Mouse (Mus musculus) erythroblast, adult 5-6 weeks (primary cell): Measurements from ENCODE around the gene Scn7a. TPM values are rescaled to one million over a fixed set of nuclear protein-coding genes. Genes with fewer than 3 reads are reported as not detected.

Experiments
- ATAC-seq: replicated peaks from 2 replicates; pipeline ENCODE4 v1.8.0; 2016; ENCODE audit warnings: moderate number of reproducible peaks, mild to moderate bottlenecking, moderate TSS enrichment, inconsistent platforms; ENCODE audit not compliant: poor library complexity, low FRiP score, severe bottlenecking
- total RNA-seq, 2 experiments: library from RNA; stranded (forward) in 1 of 2; stranded (reverse) in 1 of 2; fragments of 150-400 nt in 1 of 2; fragments of 200-764, 138-1000 nt in 1 of 2; gene quantifications; 2 replicates each; pipeline versions ENCODE4 v1.2.3 to v1.2.4; 2015 to 2017; ENCODE audit warnings: low replicate concordance in 2 of 2

Gene Scn7a
- total RNA-seq (2015; ENCODE audit: low replicate concordance) = not detected in 2 replicates
- under 0.01 TPM in 1 of 2 replicates, not detected in the other for total RNA-seq (2017; ENCODE audit: low replicate concordance)

- ATAC-seq = no peak
Measured at GRCm38 (mm10) chr2:66784765-66785164, at the start of gene Scn7a. Gene Scn7a, minus strand, starts transcription at chr2:66784914.

DNA sequence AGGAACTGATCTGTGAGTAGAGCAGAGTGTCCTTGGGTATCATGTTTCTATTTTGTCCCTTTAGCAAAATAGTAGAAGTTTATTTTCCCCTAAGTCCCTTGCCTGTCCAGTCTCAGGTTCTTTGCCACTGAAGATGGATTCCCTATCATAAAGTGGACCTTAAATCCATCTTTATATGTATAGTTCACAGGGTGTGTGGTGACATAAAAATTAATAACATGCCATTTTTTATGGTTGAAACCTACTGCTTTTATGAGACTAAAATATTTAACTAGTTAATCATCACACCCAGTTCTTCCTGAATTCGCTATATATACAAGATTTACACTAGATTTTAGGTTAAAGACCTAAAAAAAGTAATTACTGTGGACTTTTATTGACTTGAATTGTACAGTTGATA, 43.0 kb upstream of the Scn7a start:
- ATAC-seq = no peak

GRCm38 (mm10) chr2:66819862-66820559, 35.3 kb upstream of the Scn7a start:
- no peak for ATAC-seq

DNA sequence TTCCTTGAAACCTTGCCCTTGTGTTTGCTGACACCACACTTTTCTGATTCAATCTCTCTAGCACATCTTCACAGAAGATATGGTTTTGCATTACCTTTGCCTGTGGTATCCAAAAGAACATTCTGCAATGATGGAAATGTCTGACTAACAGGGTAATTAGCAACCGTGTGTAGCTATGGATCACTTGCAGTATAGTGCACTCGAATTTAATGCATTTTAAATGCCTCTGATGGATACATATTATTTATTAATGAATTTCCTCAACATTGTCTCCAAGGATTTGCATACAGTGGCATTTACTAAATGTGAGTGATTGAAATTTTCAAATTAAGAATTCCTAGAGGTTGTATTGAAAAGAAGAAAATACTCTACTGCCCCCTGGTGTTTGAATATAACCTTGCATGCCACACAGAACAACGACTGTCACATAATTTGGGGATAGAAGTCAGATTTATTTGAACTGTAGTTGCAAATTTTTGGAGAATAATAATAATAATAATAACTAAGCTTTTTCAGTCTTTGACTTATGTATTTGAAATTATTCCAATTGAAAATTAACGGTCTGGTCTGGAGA, 15.0 kb upstream of the Scn7a start:
- ATAC-seq = no peak

DNA sequence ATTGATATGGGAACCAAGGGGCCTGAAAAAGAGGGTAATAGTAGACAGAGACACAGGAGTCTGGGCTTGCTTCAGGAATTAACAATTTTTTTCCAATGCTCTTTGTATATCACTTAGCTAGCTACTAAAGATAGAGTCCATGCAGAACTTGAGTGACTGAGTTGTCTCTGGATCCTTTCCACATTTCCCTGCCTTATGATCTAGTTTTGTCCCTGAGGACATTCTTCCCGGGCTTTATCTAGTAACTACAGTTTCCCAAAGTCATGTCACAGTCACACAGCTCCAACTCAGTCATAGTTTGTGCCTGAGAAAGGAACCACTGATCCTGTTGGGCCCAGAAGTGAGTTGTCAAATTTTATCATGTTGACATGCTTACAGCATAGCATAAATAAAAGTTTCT, 12.8 kb upstream of the Scn7a start:
- ATAC-seq = no peak

- no peak for ATAC-seq
Measured at GRCm38 (mm10) chr2:66791629-66792028, 6.9 kb upstream of the Scn7a start.

GRCm38 (mm10) chr2:66780884-66781283, 3.8 kb downstream of the Scn7a start:
- no peak for ATAC-seq

GRCm38 (mm10) chr2:66767980-66768379, 16.7 kb downstream of the Scn7a start:
- ATAC-seq = no peak

DNA sequence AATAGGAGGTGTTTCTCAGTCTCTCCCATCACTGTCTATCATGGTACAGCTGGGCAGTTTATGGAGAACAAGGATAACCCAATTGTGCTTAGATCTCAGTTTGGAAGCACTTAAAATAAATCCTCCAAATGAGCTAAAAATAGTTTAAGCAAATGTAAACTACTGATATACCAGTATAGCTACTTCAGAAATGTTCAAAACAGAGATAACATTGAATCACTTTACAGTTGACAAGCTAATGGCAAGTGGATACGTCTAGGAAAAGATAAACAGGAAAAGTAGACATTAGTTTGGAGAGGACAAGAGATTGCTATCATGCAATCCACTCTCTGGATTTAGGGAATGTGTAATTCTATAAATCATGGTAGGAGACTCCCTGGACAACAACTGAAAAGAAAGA, 19.5 kb downstream of the Scn7a start:
- no peak for ATAC-seq

GRCm38 (mm10) chr2:66762905-66763304, 21.8 kb downstream of the Scn7a start:
- no peak for ATAC-seq

DNA sequence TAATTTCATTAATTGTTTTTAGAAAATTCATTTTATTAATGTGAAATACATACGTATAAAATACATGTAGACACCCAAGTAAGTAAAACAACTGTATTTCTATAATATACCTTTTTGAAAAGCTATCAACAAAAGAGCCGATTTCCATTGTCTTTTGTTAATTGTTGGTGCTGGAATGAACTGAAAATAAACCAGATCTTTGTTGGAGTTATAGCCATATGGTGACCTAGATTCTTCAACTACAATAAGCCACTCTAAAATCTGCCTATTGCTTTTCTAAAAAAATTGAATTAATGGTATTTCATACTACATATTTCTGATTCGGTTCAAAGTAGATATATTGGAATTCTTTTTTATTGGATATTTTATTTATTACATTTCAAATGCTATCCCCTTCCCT, 56.7 kb downstream of the Scn7a start:
- no peak for ATAC-seq

DNA sequence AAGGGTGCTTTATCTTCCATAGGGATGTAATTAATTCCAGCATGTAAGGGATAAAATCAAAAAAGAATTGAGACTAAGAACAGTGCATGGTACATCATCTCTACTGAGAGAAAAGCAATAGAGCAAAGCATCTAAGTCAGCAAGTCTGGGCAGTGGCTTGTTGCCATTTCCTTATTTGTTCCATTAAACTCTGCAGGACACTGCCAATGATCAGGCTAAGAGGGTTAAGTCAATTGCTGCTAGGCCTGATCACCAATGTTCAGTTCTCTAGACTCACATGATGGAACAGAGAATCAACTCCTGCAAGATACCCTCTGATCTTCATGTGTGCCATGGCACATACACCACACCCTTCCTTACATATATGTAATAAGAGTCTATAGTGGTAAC, 57.1 kb downstream of the Scn7a start:
- ATAC-seq = no peak

- ATAC-seq = no peak
Measured at GRCm38 (mm10) chr2:66726878-66727584, 57.7 kb downstream of the Scn7a start.

GRCm38 (mm10) chr2:66712071-66712470, 72.6 kb downstream of the Scn7a start:
- no peak for ATAC-seq

DNA sequence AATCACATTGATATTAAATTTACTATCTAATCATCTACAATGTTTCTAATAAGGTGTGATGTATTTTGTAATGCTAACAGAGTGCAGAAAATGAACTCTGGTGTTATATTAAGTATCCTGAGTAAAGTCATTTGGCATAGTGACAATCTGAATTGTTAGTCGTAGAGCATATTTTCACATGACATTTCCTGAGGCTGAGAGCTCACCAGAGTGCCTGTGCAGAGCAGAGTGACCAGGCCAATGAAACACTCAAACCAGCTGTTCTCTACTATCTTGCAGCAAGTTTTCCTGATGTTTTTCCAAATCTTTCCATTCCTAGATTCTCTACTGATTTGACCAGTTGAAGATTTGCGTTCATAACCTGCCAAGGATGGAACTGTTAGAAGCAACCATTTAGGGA, 92.4 kb downstream of the Scn7a start:
- ATAC-seq = no peak

DNA sequence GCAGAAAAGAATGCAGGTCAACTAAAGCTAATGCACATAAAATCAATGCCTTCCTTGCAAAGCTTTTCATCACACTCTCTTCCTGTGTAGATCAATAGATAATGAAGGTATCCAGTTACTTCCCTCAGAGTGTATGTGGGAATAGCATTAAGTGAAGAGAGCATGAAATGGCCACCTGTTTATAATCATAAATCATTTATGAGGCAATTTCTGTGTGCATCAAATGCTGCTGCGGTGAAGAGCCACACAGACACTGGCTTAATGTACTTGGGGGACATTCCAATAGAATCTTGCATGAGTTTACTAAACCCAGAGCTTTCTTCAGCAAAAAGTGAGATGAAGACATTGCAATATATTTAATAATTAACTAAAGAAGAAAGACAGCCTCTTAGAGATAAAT, 122.7 kb downstream of the Scn7a start:
- ATAC-seq = no peak

GRCm38 (mm10) chr2:66656430-66656829, 128.3 kb downstream of the Scn7a start:
- no peak for ATAC-seq

DNA sequence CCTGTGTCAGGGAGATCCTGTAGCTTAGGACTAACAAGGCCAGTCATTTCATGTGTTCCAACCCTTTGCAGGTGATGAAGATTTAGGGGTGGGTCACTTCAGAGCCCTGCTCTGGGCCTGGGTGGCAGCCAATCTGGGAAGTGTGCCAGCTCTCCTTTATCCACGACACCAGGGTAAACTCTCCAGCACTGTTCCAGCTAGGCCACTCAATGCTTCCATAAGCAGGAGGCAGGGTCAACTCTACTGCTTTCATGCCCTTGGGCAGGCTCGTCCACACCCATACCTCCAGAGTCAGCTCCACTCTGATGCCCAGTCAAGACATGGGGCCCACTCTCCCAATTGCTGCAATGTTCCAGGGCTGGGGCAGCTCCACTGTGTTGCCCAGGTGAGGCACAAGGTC, 129.3 kb downstream of the Scn7a start:
- ATAC-seq = no peak

DNA sequence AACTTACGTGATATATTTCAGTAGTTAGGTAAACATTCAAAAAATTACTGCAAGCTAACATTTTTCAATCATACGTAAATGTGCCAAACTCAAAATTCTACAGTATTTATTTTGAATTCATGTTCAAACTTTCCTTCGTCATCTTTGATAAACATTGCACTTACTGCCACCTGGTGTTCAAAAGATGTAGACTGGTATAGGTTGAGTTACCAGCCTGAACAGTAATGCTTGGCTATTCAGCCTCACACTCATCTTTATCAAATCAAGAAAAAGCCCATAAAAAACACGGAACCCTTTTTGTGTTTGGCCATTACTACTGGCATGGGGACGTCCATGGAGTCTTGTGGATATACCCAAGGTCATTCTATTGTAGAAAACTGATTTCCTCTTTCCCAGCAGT, 140.3 kb downstream of the Scn7a start:
- ATAC-seq = no peak

- ATAC-seq = no peak
Measured at GRCm38 (mm10) chr2:66634580-66635359, 149.9 kb downstream of the Scn7a start, which contains the start of gene Scn9a. Gene Scn9a, minus strand, starts transcription at chr2:66634962.
